Mouse (Mus musculus) lung, adult 2 months (tissue): ENCODE results near the gene Mfsd4b5. TPM values are rescaled to one million over a fixed set of nuclear protein-coding genes. Genes with fewer than 3 reads are reported as not detected.
"Not testable (repeated sequence)": the region's sequence is repeated elsewhere in the genome, so short reads cannot be mapped to it uniquely, and the experiment has no call there.

Source experiments
- DNase-seq: peaks from one replicate; pipeline ENCODE4 v3.0.0; 2022
- H3K4me1 ChIP-seq: fragments of 200-500 bp; 2 replicates; pipeline ENCODE4 v1.6.1; 2011; ENCODE audit warnings: low read length; ENCODE audit not compliant: control insufficient read depth, insufficient read depth
- H3K4me3 ChIP-seq: fragments of 200-500 bp; replicated peaks from 2 replicates; pipeline ENCODE3; 2011; ENCODE audit warnings: low read depth, mild to moderate bottlenecking, control low read depth, low read length; ENCODE audit errors: extremely low read depth
- CTCF ChIP-seq: fragments of 200-500 bp; IDR thresholded peaks from 2 replicates; pipeline ENCODE4 v1.5.1; 2011; ENCODE audit warnings: mild to moderate bottlenecking, low read length, control low read depth; ENCODE audit not compliant: insufficient read depth
- POLR2A ChIP-seq: fragments of 200-500 bp; IDR thresholded peaks from 2 replicates; pipeline ENCODE4 v1.6.1; 2011; ENCODE audit warnings: low read depth, mild to moderate bottlenecking, control low read depth, low read length, borderline replicate concordance; ENCODE audit errors: extremely low read depth
- WGBS: fragments of 180-500 bp; shearing (Covaris S2); methylation state at CpG from one replicate; pipeline ENCODE4 v1.1.7; 2018; 5-methylcytosine and 5-hydroxymethylcytosine counted together
- polyA plus RNA-seq: library from polyadenylated mRNA; depleted of rRNA; stranded (reverse); fragments of >200 nt; gene quantifications from 2 replicates; pipeline ENCODE4 v1.2.3, GENCODE M21; 2012; rRNA removed

The Mfsd4b5 gene
- polyA plus RNA-seq, 1 experiment: 0.30 TPM

DNA sequence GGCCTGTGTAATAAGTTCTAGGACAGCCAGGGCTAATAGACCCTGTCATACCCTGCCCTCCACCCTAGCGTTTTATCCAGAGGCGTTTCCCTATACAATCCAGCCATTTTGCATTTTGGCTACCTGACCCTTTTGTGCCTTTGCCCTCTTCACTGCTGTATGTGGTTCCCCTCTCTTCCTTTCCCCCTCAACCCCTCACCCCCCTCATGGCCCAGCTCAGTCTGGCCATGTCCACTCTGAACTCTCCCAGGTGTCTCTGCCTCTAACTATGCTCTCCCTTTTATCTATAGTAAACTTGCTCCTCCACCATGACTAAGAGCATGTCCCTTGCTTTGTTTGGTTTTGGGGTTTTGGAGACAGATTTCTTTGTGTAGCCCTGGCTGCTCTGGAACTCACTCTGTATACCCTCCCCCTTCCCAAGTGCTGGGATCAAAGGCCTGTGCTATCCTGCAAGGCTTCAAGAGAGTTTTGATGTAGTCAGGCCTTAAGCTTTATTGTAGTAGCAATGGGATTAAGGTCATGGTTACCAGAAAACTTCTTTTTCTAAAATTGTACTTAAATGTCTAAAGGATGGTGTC, 37.0 kb downstream of the Mfsd4b5 start:
- Histone ChIP-seq H3K4me1 (no peaks in the 10 kb centered on the region), H3K4me3 (no peak overlapping the region)
- TF ChIP-seq POLR2A (no peak), CTCF (no peak)
- no peak for DNase-seq
- 93% methylated on average over 2 of the region's 2 CpGs for WGBS

DNA sequence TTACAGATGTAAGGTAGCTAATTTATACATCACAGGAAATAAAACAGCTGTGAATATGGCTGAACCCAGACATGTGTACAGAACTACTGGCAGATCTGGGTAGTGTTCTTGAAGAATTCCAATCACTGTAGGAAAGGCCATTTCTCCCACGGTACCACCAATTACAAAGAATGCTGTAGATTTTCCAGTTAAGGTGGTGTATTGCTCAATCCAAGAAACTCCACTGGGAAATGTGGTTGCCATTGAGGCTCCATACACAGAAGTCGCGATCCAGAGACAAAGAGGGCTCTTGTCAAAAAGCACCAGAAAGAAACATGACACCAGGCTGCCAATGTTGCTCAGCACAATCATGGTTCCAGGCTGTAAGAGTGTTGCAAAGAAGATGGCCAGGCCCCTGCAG, 39.3 kb downstream of the Mfsd4b5 start:
- H3K4me3 ChIP-seq, DNase-seq, H3K4me1 ChIP-seq: not testable (repeated sequence)
- WGBS: 77% methylated on average over 3 of the region's 3 CpGs

DNA sequence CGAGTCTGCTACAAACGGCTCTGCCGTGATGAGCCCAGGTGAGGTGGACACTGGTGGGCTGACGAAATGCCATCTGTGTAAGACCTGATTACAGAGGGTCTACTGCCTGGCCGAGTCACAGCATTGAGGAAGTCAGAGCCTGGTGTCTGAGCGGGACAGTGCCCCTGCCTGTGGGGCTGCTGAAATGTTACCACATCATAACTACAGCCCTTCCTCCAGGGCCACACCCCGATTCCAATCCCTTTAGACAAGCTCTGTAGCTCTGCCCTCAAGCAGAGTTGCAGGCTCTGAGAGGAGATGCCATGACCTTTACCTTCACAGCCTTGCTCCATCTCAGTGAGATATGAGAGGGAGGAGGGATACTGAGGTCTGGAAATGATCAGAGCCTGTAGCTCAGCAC, 49.9 kb downstream of the Mfsd4b5 start:
- 65% methylated on average over 7 of the region's 7 CpGs for WGBS

DNA sequence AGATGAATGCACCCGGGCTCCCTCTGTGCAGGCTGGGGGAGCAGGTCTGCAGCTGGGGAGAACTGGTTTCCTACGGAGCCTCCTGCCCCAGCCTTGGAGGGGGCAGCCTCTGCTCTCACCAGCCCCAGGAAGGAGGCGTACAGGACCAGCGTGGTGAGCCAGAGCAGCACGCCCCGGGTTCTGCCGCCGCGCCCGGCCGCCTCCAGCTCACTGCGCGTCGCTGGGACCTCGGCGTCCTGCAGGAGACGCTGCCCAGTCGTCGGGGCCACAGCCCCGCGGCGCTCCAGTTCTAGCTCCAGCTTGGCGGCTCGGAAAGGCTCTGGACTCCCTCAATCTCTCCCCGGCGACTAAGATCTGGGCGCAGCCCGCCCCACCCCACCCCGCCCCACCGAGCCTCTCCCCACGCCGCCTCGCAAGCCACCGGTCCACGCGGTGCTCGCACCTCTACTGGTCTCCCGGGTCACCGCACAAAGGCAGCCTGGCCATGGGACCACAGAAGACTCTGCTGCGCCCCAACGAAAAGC, 59.8 kb downstream of the Mfsd4b5 start, which contains the start of gene Mfsd4b2:
Mfsd4b2 (minus strand) TSS at position 308 of the 524 bp plus-strand sequence.
- WGBS: 3% methylated on average over 41 of the region's 41 CpGs
- H3K4me3 ChIP-seq: no peak within 1 kb of the TSS
- no peak for DNase-seq

More for the DNA sequence above, 49.9 kb downstream of the Mfsd4b5 start:
- TF ChIP-seq CTCF (no peak), POLR2A (no peak)
- H3K4me3 ChIP-seq: no peak overlapping the region
- DNase-seq: no peak
- no peaks in the 10 kb centered on the region for H3K4me1 ChIP-seq

DNA sequence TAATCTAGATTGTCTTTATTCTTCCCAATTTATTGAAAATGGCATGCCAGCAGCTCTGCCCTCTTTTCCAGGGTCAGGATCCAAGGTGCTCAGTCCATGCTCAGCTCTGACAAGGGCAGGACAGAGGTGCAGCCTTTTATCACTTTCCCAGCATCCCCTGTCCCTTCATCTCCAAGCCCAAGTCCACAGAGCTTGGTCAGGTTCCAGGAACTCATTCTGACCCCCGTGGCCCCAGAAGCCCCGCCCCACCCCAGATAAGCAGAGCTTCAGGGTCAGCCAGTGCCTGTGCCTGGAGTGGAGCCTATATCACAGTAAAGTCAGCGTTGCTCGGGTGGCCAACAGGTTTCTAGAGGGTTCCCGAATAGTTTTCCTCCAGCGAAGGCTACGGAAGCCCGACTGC, 61.9 kb downstream of the Mfsd4b5 start:
- not testable (repeated sequence) for H3K4me3 ChIP-seq, DNase-seq, H3K4me1 ChIP-seq
- WGBS: 60% methylated on average over 8 of the region's 8 CpGs

More for the DNA sequence above, 59.8 kb downstream of the Mfsd4b5 start, which contains the start of gene Mfsd4b2:
- no peaks in the 10 kb centered on the region for H3K4me1 ChIP-seq
- no peak for TF ChIP-seq CTCF
- no peak for TF ChIP-seq POLR2A

DNA sequence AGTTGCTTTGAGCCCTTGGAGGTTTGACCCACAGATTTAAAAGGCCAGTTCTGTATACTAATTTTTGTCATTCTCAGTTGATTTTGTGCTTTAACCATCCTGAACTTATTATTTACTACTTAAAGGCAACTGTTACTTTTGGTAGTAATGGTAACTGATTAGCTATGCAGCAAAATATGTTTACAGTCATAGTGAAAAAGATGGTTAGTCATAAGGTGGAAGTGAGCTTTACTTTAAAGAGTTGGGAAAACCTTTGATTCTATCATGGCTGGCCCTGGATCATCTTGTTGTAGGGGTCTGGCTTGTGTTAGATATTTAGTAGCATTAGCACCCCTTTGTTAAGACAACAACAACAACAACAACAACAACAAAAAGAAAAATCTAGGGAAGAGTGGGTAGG, 73.8 kb downstream of the Mfsd4b5 start:
- TF ChIP-seq POLR2A (no peak), CTCF (no peak)
- Histone ChIP-seq H3K4me3 (no peak overlapping the region), H3K4me1 (no peaks in the 10 kb centered on the region)
- DNase-seq: no peak

DNA sequence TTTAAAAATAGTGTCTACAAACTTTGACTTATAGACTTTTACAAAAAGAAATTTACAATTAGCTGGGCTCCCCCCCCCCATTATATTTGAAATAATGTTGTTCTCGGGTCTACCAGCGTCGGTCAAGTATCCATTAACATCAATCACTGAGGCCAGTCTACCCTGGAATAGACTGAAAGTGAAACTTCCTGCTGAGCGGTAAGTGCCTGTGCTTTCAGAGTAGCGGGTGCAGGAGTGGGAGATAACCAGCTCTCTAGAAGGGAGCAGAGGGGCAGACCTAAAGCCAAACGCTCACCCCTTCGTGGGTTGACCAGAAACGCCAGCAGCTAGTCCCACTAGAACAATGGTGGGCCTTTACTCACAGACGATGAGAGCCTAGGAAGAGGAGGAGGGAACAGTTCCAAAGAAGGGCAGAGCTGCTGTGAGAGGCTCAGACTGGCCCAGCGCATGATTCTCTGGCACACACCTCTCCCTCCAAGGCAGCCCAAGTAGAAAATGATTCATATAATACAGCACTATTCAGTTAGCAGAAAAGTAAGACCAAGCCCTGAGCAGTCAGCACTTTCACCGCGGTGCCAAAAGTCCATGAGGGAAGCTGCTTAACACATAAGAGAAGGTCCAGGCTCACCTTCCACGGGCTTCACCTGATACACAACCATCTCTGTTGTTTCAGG, 77.5 kb downstream of the Mfsd4b5 start:
- DNase-seq: no peak
- 44% methylated on average over 13 of the region's 13 CpGs for WGBS
- TF ChIP-seq POLR2A (no peak), CTCF (no peak)
- Histone ChIP-seq H3K4me1 (no peaks in the 10 kb centered on the region), H3K4me3 (peak overlapping the region; percentile 37)

Other genes starting within 250 kb of the Mfsd4b5 start
- 1.8 and 2.9 TPM in 2 replicates for gene Mfsd4b4, start 87.4 kb downstream of the Mfsd4b5 start, polyA plus RNA-seq
- gene Mfsd4b2, start 59.7 kb downstream of the Mfsd4b5 start, polyA plus RNA-seq: not detected in 2 replicates
- gene Mfsd4b3, start 26.5 kb downstream of the Mfsd4b5 start, polyA plus RNA-seq: 1.0 and 1.5 TPM in 2 replicates
- gene Mfsd4b1, start 38.6 kb upstream of the Mfsd4b5 start, polyA plus RNA-seq: 0.96 and 1.1 TPM in 2 replicates
- gene Slc16a10, start 155.6 kb upstream of the Mfsd4b5 start, polyA plus RNA-seq: 11.3 and 20.7 TPM in 2 replicates